Mouse (Mus musculus): ENCODE measurements around the gene Fbxo44. TPM values are rescaled to one million over a fixed set of nuclear protein-coding genes. Genes with fewer than 3 reads are reported as not detected.
"Not testable (repeated sequence)": the region's sequence is repeated elsewhere in the genome, so short reads cannot be mapped to it uniquely, and the experiment has no call there.

The Fbxo44 gene
- 13.3 and 14.2 TPM in 2 replicates for polyA plus RNA-seq (2014; fragmentation: Nextera tagmentation; extraction: Ambion mirVana)

DNA sequence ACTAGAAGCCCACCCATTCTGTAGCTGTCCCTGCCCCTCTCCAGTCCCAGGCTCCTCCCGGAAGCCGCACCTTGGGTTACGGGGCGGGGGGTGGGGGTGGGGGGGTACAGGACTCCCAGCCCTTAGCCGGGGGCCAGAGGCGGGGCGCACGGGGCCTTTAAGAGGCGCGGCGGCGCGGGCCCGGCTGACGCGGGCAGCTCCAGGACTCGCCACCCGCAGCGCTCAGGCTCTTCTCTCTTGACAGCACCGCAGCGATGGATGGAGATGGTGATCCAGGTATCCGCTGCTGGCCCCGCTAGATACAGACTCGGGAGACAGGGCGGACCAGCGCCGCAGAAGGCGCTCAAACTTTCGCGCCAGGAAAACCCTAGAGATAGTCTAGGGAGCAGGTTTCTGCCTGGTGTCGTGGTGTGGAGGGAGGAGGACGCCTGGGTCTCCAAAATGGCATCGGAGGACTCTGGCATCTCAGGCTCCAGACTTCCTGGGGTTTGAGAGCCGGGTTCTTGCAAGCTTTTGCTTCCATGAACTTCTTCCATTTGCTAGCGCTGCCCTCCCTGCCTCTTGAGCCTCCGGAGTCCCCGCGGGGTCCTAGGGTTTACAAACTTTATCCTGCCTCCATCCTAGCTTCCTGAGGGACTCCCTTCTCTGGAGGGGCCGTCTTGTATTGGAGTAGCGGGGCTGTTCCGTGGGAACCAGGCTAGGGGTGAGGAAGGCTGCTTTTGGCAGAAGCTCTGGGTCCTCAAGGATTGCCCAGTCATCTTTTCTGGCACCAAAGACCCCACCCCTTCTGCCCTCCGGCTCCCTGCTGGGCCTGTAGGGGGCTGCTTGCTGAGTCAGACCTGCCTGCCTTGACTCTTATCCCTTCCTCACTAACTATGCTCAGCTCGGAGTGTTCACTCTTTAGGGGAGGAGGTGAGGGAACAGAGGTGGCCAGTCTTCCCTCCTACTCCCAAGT is at the start of gene Fbxo44, which contains the start of gene Fbxo2:
TSS of gene Fbxo44 (minus strand) at position 47 of the 955 bp plus-strand sequence.
TSS of gene Fbxo2 (plus strand) at position 186 of the 955 bp plus-strand sequence.
- peak within 1 kb of the TSS; percentile 40 for H3K9ac ChIP-seq (ENCODE audit: low read length)
- H3K27ac ChIP-seq (ENCODE audit: low read depth) = no peak within 1 kb of the TSS
- H3K9me3 ChIP-seq (ENCODE audit: control insufficient read depth, low read length) = no peaks in the 10 kb centered on the region
- DNase-seq (ENCODE audit: low spot score) (peak; percentile 76), ATAC-seq (replicated peaks; ENCODE audit: low FRiP score, low TSS enrichment, low read depth) (peak; percentile 77)
- no peaks in the 10 kb centered on the region for H3K36me3 ChIP-seq (ENCODE audit: control insufficient read depth, insufficient read depth, low read length)
- peak within 1 kb of the TSS; percentile 98 for H3K4me2 ChIP-seq (ENCODE audit: low read length)
- H3K27me3 ChIP-seq (replicated peaks; ENCODE audit: control insufficient read depth, insufficient read depth, low read length) = peaks cover 60% of the 10 kb centered on the region
- H3K4me1 ChIP-seq (replicated peaks; ENCODE audit: control insufficient read depth, insufficient read depth, low read length) = no peaks in the 10 kb centered on the region; the same call in 1 of the 2 replicates
- under 1% methylated on average over 43 of the region's 43 CpGs for WGBS
- peak within 1 kb of the TSS; percentile 55 for H3K4me3 ChIP-seq (ENCODE audit: low read depth, low read length)

DNA sequence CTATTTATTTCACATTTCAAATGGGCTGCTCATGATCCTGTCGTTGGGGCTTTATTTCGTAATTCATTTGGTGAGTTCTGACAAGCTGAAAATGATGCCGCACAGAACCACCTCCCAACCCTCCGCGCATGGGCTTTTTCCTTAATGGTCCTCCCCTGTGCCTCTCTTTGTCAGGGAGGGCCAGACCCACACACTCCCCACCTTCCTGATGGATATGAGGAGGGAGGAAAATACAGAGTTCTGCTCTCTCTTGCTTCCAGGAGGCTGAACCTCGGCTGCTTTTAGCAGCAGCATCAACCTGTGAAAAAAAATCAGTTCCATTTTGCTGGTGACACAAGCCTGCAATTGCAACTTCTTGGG is 44.6 kb upstream of the Fbxo44 start:
- no peaks in the 10 kb centered on the region for H3K36me3 ChIP-seq (ENCODE audit: control insufficient read depth, insufficient read depth, low read length)
- no peak for ATAC-seq (replicated peaks; ENCODE audit: low FRiP score, low TSS enrichment, low read depth)
- H3K9ac ChIP-seq (ENCODE audit: low read length) = no peak overlapping the region
- H3K27ac ChIP-seq (ENCODE audit: low read depth) = no peak overlapping the region
- H3K4me2 ChIP-seq (ENCODE audit: low read length) = no peak overlapping the region
- DNase-seq (ENCODE audit: low spot score) = no peak
- H3K9me3 ChIP-seq (ENCODE audit: control insufficient read depth, low read length) = no peaks in the 10 kb centered on the region
- no peaks in the 10 kb centered on the region for H3K27me3 ChIP-seq (replicated peaks; ENCODE audit: control insufficient read depth, insufficient read depth, low read length)
- 60% methylated on average over 6 of the region's 6 CpGs for WGBS
- no peak overlapping the region for H3K4me3 ChIP-seq (ENCODE audit: low read depth, low read length)
- no peaks in the 10 kb centered on the region for H3K4me1 ChIP-seq (replicated peaks; ENCODE audit: control insufficient read depth, insufficient read depth, low read length)

DNA sequence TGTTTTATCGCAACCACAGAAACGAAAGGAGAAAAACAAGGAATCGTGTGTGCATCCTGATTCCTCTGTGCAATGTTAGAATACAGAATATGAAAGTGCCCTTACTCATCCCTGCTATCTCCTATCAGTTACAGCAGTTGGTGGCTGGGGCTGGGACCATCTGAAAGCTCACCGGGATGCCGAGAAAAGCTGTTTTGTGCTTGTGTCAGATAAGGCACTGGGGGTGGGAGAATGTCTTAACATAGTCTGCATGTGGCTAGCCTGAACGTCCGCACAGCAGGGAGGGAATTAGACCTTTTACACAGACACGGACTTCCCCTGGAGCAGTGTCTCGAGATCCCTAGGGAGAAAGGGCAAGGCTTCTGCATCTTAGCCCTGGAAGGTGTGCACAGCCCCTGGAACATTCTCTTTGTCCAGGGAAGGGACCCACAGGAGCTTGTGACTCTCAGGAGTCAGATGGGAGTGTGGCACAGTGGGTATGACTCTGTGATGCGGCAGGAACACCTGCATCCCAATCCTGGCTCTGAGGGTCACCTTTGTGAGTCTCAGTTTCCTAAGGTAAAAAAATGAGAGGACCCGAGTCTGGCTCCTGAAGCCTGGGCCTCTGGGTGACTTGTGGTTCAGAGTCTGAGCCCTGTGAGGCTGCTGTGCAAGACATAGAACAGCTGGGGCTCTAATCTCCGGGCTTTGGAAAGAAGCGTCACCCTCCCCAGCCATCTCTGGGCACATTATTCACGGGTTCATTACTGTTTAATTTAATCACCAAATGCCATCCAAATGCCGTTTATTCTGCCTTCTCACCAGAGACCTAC is 44.0 kb upstream of the Fbxo44 start:
- DNase-seq (ENCODE audit: low spot score) = no peak
- no peak for ATAC-seq (replicated peaks; ENCODE audit: low FRiP score, low TSS enrichment, low read depth)
- H3K27me3 ChIP-seq (replicated peaks; ENCODE audit: control insufficient read depth, insufficient read depth, low read length) = no peaks in the 10 kb centered on the region
- H3K4me3 ChIP-seq (ENCODE audit: low read depth, low read length) = no peak overlapping the region
- no peaks in the 10 kb centered on the region for H3K9me3 ChIP-seq (ENCODE audit: control insufficient read depth, low read length)
- H3K9ac ChIP-seq (ENCODE audit: low read length) = no peak overlapping the region
- H3K4me2 ChIP-seq (ENCODE audit: low read length) = no peak overlapping the region
- H3K36me3 ChIP-seq (ENCODE audit: control insufficient read depth, insufficient read depth, low read length) = no peaks in the 10 kb centered on the region
- no peaks in the 10 kb centered on the region for H3K4me1 ChIP-seq (replicated peaks; ENCODE audit: control insufficient read depth, insufficient read depth, low read length)
- H3K27ac ChIP-seq (ENCODE audit: low read depth) = no peak overlapping the region
- 63% methylated on average over 15 of the region's 15 CpGs for WGBS

DNA sequence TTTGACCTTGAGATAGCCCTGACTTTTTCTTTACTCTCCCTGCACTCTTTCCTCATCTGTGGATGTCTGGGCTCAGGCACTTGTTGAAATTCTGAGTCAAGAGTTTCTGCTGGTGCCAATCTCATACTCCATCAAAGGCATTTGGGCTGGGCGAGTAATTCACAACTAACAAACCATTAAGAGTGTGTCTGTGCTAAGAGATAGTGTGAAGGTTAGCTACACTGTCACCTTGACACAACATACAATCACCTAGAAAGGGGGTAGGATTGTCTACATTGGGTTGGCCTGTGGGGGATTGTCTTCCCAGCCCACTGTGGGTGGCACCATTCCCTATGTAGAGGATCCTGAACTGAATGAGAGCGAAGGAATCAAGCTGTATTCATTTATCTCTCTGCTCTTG is 43.3 kb upstream of the Fbxo44 start:
- WGBS = 85% methylated on average over 2 of the region's 2 CpGs
- H3K27me3 ChIP-seq (replicated peaks; ENCODE audit: control insufficient read depth, insufficient read depth, low read length) = no peaks in the 10 kb centered on the region
- H3K27ac ChIP-seq (ENCODE audit: low read depth) = no peak overlapping the region
- H3K9ac ChIP-seq (ENCODE audit: low read length) = no peak overlapping the region
- ATAC-seq (replicated peaks; ENCODE audit: low FRiP score, low TSS enrichment, low read depth) (no peak), DNase-seq (ENCODE audit: low spot score) (no peak)
- no peaks in the 10 kb centered on the region for H3K36me3 ChIP-seq (ENCODE audit: control insufficient read depth, insufficient read depth, low read length)
- no peak overlapping the region for H3K4me3 ChIP-seq (ENCODE audit: low read depth, low read length)
- no peaks in the 10 kb centered on the region for H3K4me1 ChIP-seq (replicated peaks; ENCODE audit: control insufficient read depth, insufficient read depth, low read length)
- no peaks in the 10 kb centered on the region for H3K9me3 ChIP-seq (ENCODE audit: control insufficient read depth, low read length)
- no peak overlapping the region for H3K4me2 ChIP-seq (ENCODE audit: low read length)

DNA sequence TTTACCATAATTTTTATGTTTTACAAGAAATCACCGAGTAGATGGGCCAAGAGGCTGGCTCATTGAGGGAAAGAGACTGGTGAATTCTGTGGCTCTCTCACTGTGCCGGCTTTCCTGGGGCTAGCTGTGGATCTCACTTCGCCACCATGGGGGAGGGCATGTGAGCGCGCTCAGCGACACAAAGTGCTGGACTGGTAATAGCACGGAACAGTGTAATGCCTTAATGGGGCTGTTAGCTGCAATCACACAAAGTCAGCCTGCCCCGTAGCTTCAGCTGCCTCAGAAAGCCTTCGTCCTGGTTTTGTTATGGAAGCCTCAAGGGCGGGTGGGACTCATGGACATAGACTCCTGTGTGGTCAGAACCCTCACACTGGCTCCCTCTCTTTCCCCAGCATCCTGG is 38.4 kb upstream of the Fbxo44 start:
- DNase-seq (ENCODE audit: low spot score) (no peak), ATAC-seq (replicated peaks; ENCODE audit: low FRiP score, low TSS enrichment, low read depth) (no peak)
- 53% methylated on average over 10 of the region's 10 CpGs for WGBS
- Histone ChIP-seq H3K9ac (ENCODE audit: low read length) (no peak overlapping the region), H3K9me3 (ENCODE audit: control insufficient read depth, low read length) (no peaks in the 10 kb centered on the region), H3K4me1 (replicated peaks; ENCODE audit: control insufficient read depth, insufficient read depth, low read length) (no peaks in the 10 kb centered on the region), H3K4me3 (ENCODE audit: low read depth, low read length) (no peak overlapping the region), H3K36me3 (ENCODE audit: control insufficient read depth, insufficient read depth, low read length) (no peaks in the 10 kb centered on the region), H3K4me2 (ENCODE audit: low read length) (no peak overlapping the region), H3K27ac (ENCODE audit: low read depth) (no peak overlapping the region), H3K27me3 (replicated peaks; ENCODE audit: control insufficient read depth, insufficient read depth, low read length) (no peaks in the 10 kb centered on the region)

DNA sequence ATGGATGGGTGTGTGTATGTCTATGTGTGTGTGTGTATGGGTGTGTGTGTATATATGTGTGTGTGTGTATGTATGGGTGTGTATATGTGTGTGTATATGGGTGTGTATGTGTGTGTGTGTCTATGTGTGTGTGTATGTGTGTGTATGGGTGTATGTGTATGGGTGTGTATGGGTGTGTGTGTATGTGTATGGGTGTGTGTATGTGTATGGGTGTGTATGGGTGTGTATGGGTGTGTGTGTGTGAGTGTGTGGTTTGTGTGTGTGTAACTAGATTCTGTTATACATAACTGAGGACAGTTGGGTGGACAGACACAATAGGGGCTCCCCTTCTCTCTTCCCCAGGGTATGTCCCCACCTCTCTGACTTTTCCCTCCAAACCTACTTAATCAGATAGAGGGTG is 34.1 kb upstream of the Fbxo44 start:
- Histone ChIP-seq H3K27ac (ENCODE audit: low read depth) (no peak overlapping the region), H3K36me3 (ENCODE audit: control insufficient read depth, insufficient read depth, low read length) (no peaks in the 10 kb centered on the region), H3K9ac (ENCODE audit: low read length) (no peak overlapping the region), H3K9me3 (ENCODE audit: control insufficient read depth, low read length) (no peaks in the 10 kb centered on the region), H3K4me3 (ENCODE audit: low read depth, low read length) (no peak overlapping the region), H3K4me2 (ENCODE audit: low read length) (no peak overlapping the region), H3K27me3 (replicated peaks; ENCODE audit: control insufficient read depth, insufficient read depth, low read length) (no peaks in the 10 kb centered on the region), H3K4me1 (replicated peaks; ENCODE audit: control insufficient read depth, insufficient read depth, low read length) (no peaks in the 10 kb centered on the region)
- ATAC-seq (replicated peaks; ENCODE audit: low FRiP score, low TSS enrichment, low read depth) (no peak), DNase-seq (ENCODE audit: low spot score) (no peak)

DNA sequence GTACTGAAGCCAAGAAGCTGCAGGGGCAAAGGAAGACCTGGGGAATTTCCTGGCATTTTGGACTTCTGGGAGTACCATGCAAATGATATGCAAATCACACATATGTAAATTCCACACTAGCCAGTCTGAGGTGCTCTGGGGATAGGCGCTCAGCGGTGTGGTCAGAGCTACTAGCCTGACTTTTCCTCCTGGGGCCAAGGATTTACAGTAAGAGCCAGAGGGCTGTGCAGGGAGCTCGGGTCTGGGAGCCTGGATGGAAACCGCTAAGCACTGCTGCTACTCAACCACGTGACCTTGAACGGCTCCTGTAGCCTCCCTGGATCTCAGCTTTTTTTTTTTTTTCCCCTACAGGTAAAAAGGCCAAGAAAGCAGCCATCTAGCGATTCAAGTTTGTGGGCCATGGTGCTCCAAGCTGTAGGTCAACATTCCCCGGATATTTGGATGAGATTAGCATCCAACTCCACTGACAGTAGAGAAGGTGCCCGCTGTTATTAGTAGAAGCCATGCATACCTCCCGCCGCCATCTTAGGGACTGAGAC is 32.5 kb upstream of the Fbxo44 start:
- WGBS = 26% methylated on average over 11 of the region's 11 CpGs
- H3K9me3 ChIP-seq (ENCODE audit: control insufficient read depth, low read length) = no peaks in the 10 kb centered on the region
- DNase-seq (ENCODE audit: low spot score) (no peak), ATAC-seq (replicated peaks; ENCODE audit: low FRiP score, low TSS enrichment, low read depth) (no peak)
- H3K36me3 ChIP-seq (ENCODE audit: control insufficient read depth, insufficient read depth, low read length) = no peaks in the 10 kb centered on the region
- no peak overlapping the region for H3K27ac ChIP-seq (ENCODE audit: low read depth)
- H3K9ac ChIP-seq (ENCODE audit: low read length) = no peak overlapping the region
- no peaks in the 10 kb centered on the region for H3K4me1 ChIP-seq (replicated peaks; ENCODE audit: control insufficient read depth, insufficient read depth, low read length)
- no peak overlapping the region for H3K4me3 ChIP-seq (ENCODE audit: low read depth, low read length)
- no peak overlapping the region for H3K4me2 ChIP-seq (ENCODE audit: low read length)
- no peaks in the 10 kb centered on the region for H3K27me3 ChIP-seq (replicated peaks; ENCODE audit: control insufficient read depth, insufficient read depth, low read length)

DNA sequence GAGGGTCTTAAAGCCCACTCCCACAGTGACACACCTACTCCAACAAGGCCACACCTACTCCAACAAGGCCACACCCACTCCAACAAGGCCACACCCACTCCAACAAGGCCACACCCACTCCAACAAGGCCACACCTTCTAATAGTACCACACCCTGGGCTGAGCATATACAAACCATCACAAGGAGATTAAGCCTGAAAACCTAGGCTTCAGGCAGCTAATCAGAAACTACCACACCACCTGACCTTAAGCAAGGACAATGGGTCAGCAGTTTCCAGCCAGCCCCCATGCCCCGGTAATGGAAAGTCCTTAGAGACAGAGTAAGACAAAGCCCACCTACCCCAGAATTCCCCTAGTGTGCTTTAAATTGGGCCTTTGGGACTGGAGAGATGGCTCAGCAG is 28.5 kb upstream of the Fbxo44 start:
- H3K27me3 ChIP-seq (replicated peaks; ENCODE audit: control insufficient read depth, insufficient read depth, low read length); H3K36me3 ChIP-seq (ENCODE audit: control insufficient read depth, insufficient read depth, low read length); H3K9me3 ChIP-seq (ENCODE audit: control insufficient read depth, low read length); H3K9ac ChIP-seq (ENCODE audit: low read length); H3K4me1 ChIP-seq (replicated peaks; ENCODE audit: control insufficient read depth, insufficient read depth, low read length); ATAC-seq (replicated peaks; ENCODE audit: low FRiP score, low TSS enrichment, low read depth); DNase-seq (ENCODE audit: low spot score); H3K27ac ChIP-seq (ENCODE audit: low read depth); H3K4me2 ChIP-seq (ENCODE audit: low read length); H3K4me3 ChIP-seq (ENCODE audit: low read depth, low read length): not testable (repeated sequence)
- 92% methylated on average over 1 of the region's 1 CpGs for WGBS

All from intestine, embryonic 14.5 days (tissue).